Mouse (Mus musculus) hindbrain, embryonic 14.5 days (tissue): ENCODE results near the gene Cidec. TPM values are rescaled to one million over a fixed set of nuclear protein-coding genes. Genes with fewer than 3 reads are reported as not detected.
A peak's percentile ranks its signal among the peaks of the same experiment; 100 is the strongest.

ENCODE experiments used
- ATAC-seq: fragments of 200-750 bp; cut with Nextera tagmentation; 2 replicates; pipeline ENCODE4 v1.8.0; 2017; ENCODE audit warnings: moderate number of reproducible peaks, mild to moderate bottlenecking, moderate TSS enrichment, moderate library complexity; ENCODE audit not compliant: low FRiP score
- DNase-seq: peaks from one replicate; pipeline ENCODE4 v3.0.0-alpha.2; 2015; ENCODE audit warnings: low spot score
- H3K27ac ChIP-seq: fragments of 300-500 bp; sonication (generic); 2 replicates; pipeline ENCODE4 v1.5.1; 2014; ENCODE audit warnings: mild to moderate bottlenecking, moderate library complexity
- H3K27me3 ChIP-seq: fragments of 300-500 bp; sonication (generic); 2 replicates; pipeline ENCODE4 v1.6.1; 2014; ENCODE audit warnings: mild to moderate bottlenecking, low read length, mixed read lengths; ENCODE audit not compliant: control insufficient read depth, insufficient read depth
- H3K36me3 ChIP-seq: fragments of 300-500 bp; sonication (generic); replicated peaks from 2 replicates; pipeline ENCODE4 v1.6.1; 2014; ENCODE audit not compliant: control insufficient read depth, insufficient read depth
- H3K4me1 ChIP-seq: fragments of 300-500 bp; sonication (generic); replicated peaks from 2 replicates; pipeline ENCODE4 v1.6.1; 2014; ENCODE audit warnings: antibody characterized with exemption, low read length, mixed read lengths; ENCODE audit not compliant: control insufficient read depth, insufficient read depth
- H3K4me2 ChIP-seq: fragments of 300-500 bp; sonication (generic); replicated peaks from 2 replicates; pipeline ENCODE4 v1.6.1; 2014; ENCODE audit warnings: mild to moderate bottlenecking, moderate library complexity
- H3K4me3 ChIP-seq: fragments of 300-500 bp; sonication (generic); replicated peaks from 2 replicates; pipeline ENCODE4 v1.5.1; 2014; ENCODE audit warnings: mild to moderate bottlenecking, low read length
- H3K9ac ChIP-seq: fragments of 300-500 bp; sonication (generic); 2 replicates; pipeline ENCODE4 v1.6.1; 2014
- H3K9me3 ChIP-seq: fragments of 300-500 bp; sonication (generic); 2 replicates; pipeline ENCODE4 v1.6.1; 2016; ENCODE audit warnings: low read length; ENCODE audit not compliant: control insufficient read depth
- WGBS: fragments of 180-500 bp; shearing (Covaris S2); extraction: QIAGEN DNeasy Blood & Tissue Kit; methylation state at CpG from one replicate; pipeline ENCODE4 v1.1.7; 2014; 5-methylcytosine and 5-hydroxymethylcytosine counted together
- polyA plus RNA-seq: library from polyadenylated mRNA; unstranded; fragments of >200 nt; fragmentation: Nextera tagmentation; extraction: Ambion mirVana; gene quantifications from 2 replicates; pipeline ENCODE4 v1.2.1, GENCODE M21; 2014

The Cidec gene
- polyA plus RNA-seq, 1 experiment from 2014 or later = not detected

DNA sequence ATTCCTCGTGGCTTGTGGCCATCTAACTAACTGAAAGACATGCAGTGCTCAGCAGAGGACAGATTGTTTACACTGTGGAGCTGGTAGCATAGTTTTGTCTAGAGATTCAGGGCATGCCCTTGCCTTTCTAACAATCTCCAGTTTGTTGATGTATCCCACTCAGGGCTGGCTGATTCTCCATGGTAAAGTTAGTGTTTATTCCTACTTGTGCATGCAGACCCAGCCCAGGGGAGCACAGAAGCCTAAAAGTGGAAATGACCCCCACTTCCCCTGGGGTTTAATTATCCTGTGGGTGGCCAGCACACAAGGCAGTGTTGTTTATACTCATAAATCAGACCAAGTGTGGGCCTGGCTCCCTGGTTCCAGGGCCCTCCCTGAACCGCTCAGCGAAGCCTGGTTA, 49.5 kb downstream of the Cidec start:
- ATAC-seq (peak; percentile 73; the same call in 1 of the 2 replicates), DNase-seq (no peak)
- no peak overlapping the region for H3K4me2 ChIP-seq
- no peak overlapping the region for H3K4me3 ChIP-seq
- no peaks in the 10 kb centered on the region for H3K9me3 ChIP-seq
- peaks cover 100% of the 10 kb centered on the region for H3K36me3 ChIP-seq
- H3K9ac ChIP-seq = no peak overlapping the region
- WGBS = 80% methylated on average over 3 of the region's 3 CpGs
- H3K27me3 ChIP-seq = no peaks in the 10 kb centered on the region
- peak overlapping the region; percentile 20; the same call in 1 of the 2 replicates for H3K27ac ChIP-seq
- H3K4me1 ChIP-seq = no peaks in the 10 kb centered on the region

DNA sequence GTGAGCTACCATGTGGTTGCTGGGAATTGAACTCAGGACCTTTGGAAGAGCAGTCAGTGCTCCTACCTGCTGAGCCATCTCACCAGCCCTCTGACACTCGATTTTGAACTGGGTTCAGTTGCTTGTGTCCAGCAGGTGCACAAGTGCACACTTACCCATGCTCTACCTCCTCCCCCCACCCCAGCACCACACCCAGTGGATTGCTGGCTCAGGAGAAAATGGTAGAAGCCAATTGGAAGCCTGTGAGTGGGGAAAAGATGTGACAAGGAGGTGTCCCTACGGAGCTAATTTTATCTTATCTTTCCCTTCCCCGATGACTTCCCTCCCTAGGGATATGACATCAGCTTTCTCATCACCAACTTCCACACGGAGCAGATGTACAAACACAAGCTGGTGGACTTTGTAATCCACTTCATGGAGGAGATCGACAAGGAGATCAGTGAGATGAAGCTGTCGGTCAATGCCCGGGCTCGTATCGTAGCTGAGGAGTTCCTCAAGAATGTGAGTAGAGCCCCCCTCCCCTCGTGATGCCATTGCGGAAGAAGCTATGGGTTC, 50.3 kb downstream of the Cidec start:
- no peak overlapping the region for H3K27ac ChIP-seq
- H3K27me3 ChIP-seq = no peaks in the 10 kb centered on the region
- H3K9me3 ChIP-seq = no peaks in the 10 kb centered on the region
- WGBS = 94% methylated on average over 11 of the region's 11 CpGs
- H3K4me3 ChIP-seq = no peak overlapping the region
- no peak overlapping the region for H3K4me2 ChIP-seq
- no peak for DNase-seq
- H3K36me3 ChIP-seq = peaks cover 99% of the 10 kb centered on the region
- no peak for ATAC-seq
- no peak overlapping the region for H3K9ac ChIP-seq
- H3K4me1 ChIP-seq = no peaks in the 10 kb centered on the region

DNA sequence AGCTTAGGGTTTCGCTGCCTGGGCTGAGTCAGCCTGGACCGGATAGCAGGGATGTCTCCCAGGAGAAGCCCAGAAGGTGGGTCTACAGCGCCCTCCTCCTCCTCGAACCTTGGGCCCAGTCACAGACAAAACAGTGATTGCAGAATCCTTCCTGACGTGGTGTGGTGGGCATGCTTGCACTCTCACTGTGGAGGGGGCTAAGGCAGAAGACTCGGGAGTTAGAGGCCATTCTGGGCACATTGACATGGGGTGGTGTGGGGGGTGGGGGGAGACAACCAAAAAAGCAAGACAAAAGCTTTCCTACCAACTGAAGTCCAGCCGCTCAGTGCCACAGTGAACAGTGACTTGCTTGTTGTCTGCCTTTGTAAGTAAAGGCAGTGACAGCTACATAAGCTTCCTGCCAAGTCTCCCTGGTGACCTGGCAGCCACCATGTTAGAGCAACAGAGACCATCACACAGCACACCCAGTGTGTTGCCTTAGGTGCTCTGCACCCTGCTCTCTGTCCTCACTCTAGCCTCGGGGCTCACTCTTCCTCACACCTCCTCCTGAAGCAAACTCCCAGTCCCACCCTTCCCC, 51.1 kb downstream of the Cidec start:
- Histone ChIP-seq H3K27ac (no peak overlapping the region), H3K36me3 (peaks cover 91% of the 10 kb centered on the region), H3K4me1 (peaks cover 3% of the 10 kb centered on the region; the same call in 1 of the 2 replicates), H3K9ac (no peak overlapping the region), H3K4me2 (no peak overlapping the region), H3K9me3 (no peaks in the 10 kb centered on the region), H3K4me3 (no peak overlapping the region), H3K27me3 (no peaks in the 10 kb centered on the region)
- WGBS = 81% methylated on average over 8 of the region's 8 CpGs
- ATAC-seq (peak; percentile 78), DNase-seq (peak; percentile 63)

DNA sequence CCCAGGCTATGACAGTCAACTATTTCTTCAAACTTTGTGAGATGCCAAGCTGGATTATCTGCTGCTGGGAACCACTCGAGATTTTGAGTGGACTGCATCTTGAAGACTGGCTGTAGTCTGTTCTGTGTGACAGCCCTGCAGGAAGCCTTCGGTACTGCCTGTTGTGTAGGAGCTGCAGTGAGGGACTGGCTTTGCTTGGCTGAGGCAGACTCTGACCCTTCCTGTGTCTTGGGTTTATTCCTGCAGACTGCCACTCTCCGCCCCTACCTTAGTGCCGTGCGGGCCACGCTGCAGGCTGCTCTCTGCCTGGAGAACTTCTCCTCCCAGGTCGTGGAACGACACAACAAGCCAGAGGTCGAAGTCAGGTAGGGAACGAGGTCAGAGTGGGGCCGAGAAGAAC, 55.1 kb downstream of the Cidec start:
- H3K36me3 ChIP-seq = peaks cover 56% of the 10 kb centered on the region
- 92% methylated on average over 11 of the region's 11 CpGs for WGBS
- no peak for ATAC-seq

DNA sequence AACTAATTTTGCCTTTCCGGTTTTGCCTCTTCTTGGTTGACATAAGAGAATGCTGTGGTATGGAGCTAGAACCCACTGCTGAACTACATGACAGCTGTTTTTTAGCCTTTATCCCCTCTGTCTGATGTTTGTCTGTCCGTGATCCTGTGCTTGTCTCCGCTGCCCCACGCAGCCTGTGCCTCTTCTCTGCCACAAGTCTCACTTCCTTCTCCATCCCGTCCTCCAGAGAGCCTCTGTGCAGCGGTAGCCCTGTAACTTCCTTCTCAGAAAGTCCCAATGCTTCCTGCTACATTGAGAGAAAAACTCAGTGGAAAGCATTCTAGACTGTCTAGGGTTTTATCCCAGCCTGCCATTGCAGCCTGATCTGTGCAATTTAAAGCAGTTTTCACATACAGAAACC, 56.3 kb downstream of the Cidec start:
- whole genome bisulfite sequencing = 90% methylated on average over 6 of the region's 6 CpGs
- peak overlapping the region; percentile 82; the same call in 1 of the 2 replicates for H3K9ac ChIP-seq
- H3K9me3 ChIP-seq = no peaks in the 10 kb centered on the region
- H3K27ac ChIP-seq = no peak overlapping the region
- peaks cover 56% of the 10 kb centered on the region for H3K36me3 ChIP-seq
- no peak for DNase-seq
- peaks cover 21% of the 10 kb centered on the region for H3K4me1 ChIP-seq
- no peaks in the 10 kb centered on the region for H3K27me3 ChIP-seq
- no peak for ATAC-seq
- peak overlapping the region; percentile 75 for H3K4me2 ChIP-seq
- peak overlapping the region; percentile 70 for H3K4me3 ChIP-seq

More for the DNA sequence above, 55.1 kb downstream of the Cidec start:
- Histone ChIP-seq H3K27me3 (no peaks in the 10 kb centered on the region), H3K9ac (no peak overlapping the region), H3K27ac (no peak overlapping the region), H3K4me2 (no peak overlapping the region), H3K4me1 (peaks cover 21% of the 10 kb centered on the region), H3K4me3 (no peak overlapping the region), H3K9me3 (no peaks in the 10 kb centered on the region)
- no peak for DNase-seq

DNA sequence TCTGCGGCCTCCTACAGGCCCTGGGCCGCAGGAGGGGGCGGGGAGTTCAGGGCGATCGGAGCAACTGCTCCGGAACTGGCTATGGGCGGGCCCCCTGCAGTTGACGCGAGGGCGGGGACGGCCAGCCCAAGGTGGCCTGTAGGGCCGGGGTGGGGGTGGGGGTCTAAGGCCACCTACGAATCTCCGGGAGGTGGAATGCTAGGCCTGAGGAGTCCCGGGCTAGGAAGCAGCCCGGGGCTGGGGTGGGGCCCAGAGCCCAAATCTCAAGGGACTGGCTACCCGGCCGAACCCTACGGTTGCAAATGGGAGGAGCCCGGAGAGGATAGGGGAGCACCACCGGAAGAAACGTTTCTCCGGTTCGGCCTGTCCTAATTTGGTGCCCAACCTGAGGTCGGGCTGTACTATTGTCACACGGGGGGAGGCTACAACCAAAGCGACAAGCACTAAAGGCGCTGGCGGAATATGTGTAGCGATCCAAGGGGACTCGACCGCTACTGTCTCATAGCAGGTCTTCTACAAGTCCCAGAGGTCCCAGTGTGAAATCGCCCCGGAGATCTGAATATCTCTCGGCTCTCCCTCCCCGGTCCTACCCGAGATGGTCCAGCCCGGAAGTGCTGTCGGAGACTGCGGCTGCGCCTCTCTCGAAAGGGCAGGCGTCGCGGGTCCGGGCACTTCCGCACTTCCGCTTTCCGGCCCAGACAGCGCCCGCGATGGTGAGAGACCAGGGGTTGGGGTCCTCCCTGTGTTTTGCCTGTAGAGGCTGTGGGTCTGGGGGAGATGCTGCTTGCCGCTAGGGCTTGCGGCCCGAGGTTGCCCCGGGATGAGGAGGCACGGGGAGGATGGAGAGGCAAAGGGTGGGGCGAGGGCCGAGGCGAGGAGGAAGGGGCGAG, 57.8 kb downstream of the Cidec start, which contains the start of the genes Tada3 and Arpc4:
Tada3 (minus strand) TSS at position 388 of the 890 bp plus-strand sequence.
Arpc4 (plus strand) TSS at position 620 of the 890 bp plus-strand sequence.
- ATAC-seq = peak; percentile 95
- WGBS = under 1% methylated on average over 60 of the region's 61 CpGs
- Histone ChIP-seq H3K27me3 (no peaks in the 10 kb centered on the region), H3K9ac (peak within 1 kb of the TSS; percentile 82), H3K27ac (peak within 1 kb of the TSS; percentile 94), H3K4me1 (peaks cover 21% of the 10 kb centered on the region), H3K9me3 (no peaks in the 10 kb centered on the region), H3K36me3 (peaks cover 56% of the 10 kb centered on the region), H3K4me3 (peak within 1 kb of the TSS; percentile 70), H3K4me2 (peak within 1 kb of the TSS; percentile 75)
- DNase-seq = peak; percentile 90

DNA sequence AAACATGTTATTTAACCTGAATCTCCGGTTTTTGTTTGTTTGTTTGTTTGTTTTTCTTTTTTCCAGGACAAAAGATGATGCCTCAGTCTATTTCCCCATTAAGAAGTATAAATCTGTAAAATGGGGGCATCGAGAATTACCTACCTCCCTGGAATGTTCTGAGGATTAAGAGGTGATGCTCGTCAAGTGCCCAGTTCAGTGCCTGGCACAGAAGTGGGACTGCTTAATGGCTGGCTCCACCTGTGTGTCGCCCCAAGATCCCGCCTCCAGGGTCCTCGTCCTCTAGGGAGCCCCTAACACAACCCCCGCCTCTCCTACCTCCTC, 58.4 kb downstream of the Cidec start:
- Histone ChIP-seq H3K27ac (peak overlapping the region; percentile 94), H3K9me3 (no peaks in the 10 kb centered on the region), H3K4me3 (peak overlapping the region; percentile 70), H3K9ac (peak overlapping the region; percentile 82), H3K4me2 (peak overlapping the region; percentile 75), H3K4me1 (peaks cover 21% of the 10 kb centered on the region), H3K36me3 (peaks cover 56% of the 10 kb centered on the region), H3K27me3 (no peaks in the 10 kb centered on the region)
- ATAC-seq = no peak
- 14% methylated on average over 7 of the region's 7 CpGs for WGBS
- no peak for DNase-seq
